Mouse (Mus musculus) c-Kit-positive CD71-positive TER-119-negative erythroid progenitor cells, embryonic 14.5 days (primary cell): ENCODE measurements around the gene Tbx18.

ENCODE experiments used
- DNase-seq: peaks from one replicate; pipeline ENCODE4 v3.0.0-alpha.2; 2013; ENCODE audit warnings: low read depth

Tbx18 gene

GRCm38 (mm10) chr9:87710360-87710759 lies 20.7 kb downstream of the Tbx18 start:
- DNase-seq = no peak

GRCm38 (mm10) chr9:87708151-87708550 lies 22.9 kb downstream of the Tbx18 start:
- DNase-seq = no peak

GRCm38 (mm10) chr9:87702267-87702666 lies 28.8 kb downstream of the Tbx18 start:
- DNase-seq = no peak

- DNase-seq = no peak
Observed at GRCm38 (mm10) chr9:87686981-87687380, 44.1 kb downstream of the Tbx18 start.

- no peak for DNase-seq
Observed at GRCm38 (mm10) chr9:87682247-87682646, 48.8 kb downstream of the Tbx18 start.
